Mouse (Mus musculus) C2C12 (cell line): ENCODE measurements around the gene Dennd5a.

ENCODE experiments used
- CTCF ChIP-seq: IDR thresholded peaks from one replicate; pipeline ENCODE4 v1.5.1; 2011; ENCODE audit not compliant: control insufficient read depth, insufficient read depth, insufficient read length
- MYOG ChIP-seq: IDR thresholded peaks from one replicate; pipeline ENCODE4 v1.6.1; 2011; ENCODE audit not compliant: control insufficient read depth, insufficient read length; ENCODE audit errors: extremely low read depth
- USF1 ChIP-seq: IDR thresholded peaks from one replicate; pipeline ENCODE4 v1.6.1; 2011; ENCODE audit warnings: low read depth, mild to moderate bottlenecking, control low read depth, moderate library complexity

DNA sequence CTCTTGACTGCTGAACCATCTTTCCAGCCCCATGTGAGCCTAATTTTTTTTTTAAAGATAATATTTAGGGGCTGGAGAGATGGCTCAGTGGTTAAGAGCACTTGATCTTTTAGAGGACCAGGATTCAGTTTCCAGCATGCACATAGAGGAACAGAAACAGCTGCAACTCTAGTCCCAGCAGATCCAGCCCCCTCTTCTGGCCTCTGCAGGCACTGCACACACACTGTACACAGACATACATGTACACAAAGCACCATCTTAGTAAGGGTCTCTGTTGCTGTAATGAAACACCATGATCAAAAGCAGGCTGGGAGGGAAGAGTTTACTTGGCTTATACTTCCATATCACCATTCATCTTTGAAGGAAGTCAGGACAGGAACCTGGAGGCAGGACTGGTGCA, 5.4 kb upstream of the Dennd5a start:
- TF ChIP-seq CTCF: no peak
- TF ChIP-seq USF1: no peak
- no peak for TF ChIP-seq MYOG
